Mouse (Mus musculus) MEL (cell line): Measurements from ENCODE around the gene Atp10a. TPM values are rescaled to one million over a fixed set of nuclear protein-coding genes. Genes with fewer than 3 reads are reported as not detected.

Experiments
- DNase-seq: peaks from one replicate; pipeline ENCODE4 v3.0.0; 2011; ENCODE audit warnings: low read depth, low spot score
- H3K27ac ChIP-seq: 2 replicates; pipeline ENCODE4 v1.5.1; 2012; ENCODE audit warnings: low read depth, mild to moderate bottlenecking, control low read depth, low read length, moderate library complexity; ENCODE audit not compliant: control insufficient read depth
- H3K27me3 ChIP-seq, 2 experiments: fragments of 150-350 bp in 1 of 2; sonication (generic) in 1 of 2; 2 replicates each; pipeline ENCODE4 v1.6.1; 2012; ENCODE audit warnings: low read length in 2 of 2, mild to moderate bottlenecking in 2 of 2, improper control_type of control experiment in 1 of 2, moderate library complexity in 1 of 2; ENCODE audit not compliant: insufficient read depth in 2 of 2, control insufficient read depth in 1 of 2
- H3K36me3 ChIP-seq, 2 experiments: 2 replicates each; pipeline ENCODE4 v1.6.1; 2012 to 2014; ENCODE audit warnings: low read length in 2 of 2, improper control_type of control experiment in 1 of 2, inconsistent platforms in 1 of 2, mild to moderate bottlenecking in 1 of 2; ENCODE audit not compliant: insufficient read depth in 2 of 2, control insufficient read depth in 1 of 2
- H3K4me1 ChIP-seq, 2 experiments: fragments of 150-350 bp in 1 of 2; sonication (generic) in 1 of 2; 2 replicates each; pipeline ENCODE4 v1.6.1; 2012; ENCODE audit warnings: low read length in 2 of 2, improper control_type of control experiment in 1 of 2, mild to moderate bottlenecking in 1 of 2; ENCODE audit not compliant: insufficient read depth in 2 of 2, control insufficient read depth in 1 of 2
- H3K4me3 ChIP-seq, 2 experiments: fragments of 150-350 bp in 1 of 2; sonication (generic) in 1 of 2; 2 replicates each; pipeline ENCODE4 v1.5.1; 2012; ENCODE audit warnings: low read depth in 2 of 2, low read length in 2 of 2, mild to moderate bottlenecking in 2 of 2, moderate library complexity in 2 of 2, control low read depth in 1 of 2, improper control_type of control experiment in 1 of 2; ENCODE audit not compliant: control insufficient read depth in 1 of 2, insufficient read depth in 1 of 2
- H3K79me2 ChIP-seq: 2 replicates; pipeline ENCODE4 v1.6.1; 2012; ENCODE audit warnings: mild to moderate bottlenecking, low read length, moderate library complexity; ENCODE audit not compliant: control insufficient read depth, poor library complexity, insufficient read depth
- H3K9ac ChIP-seq: 2 replicates; pipeline ENCODE4 v1.6.1; 2012; ENCODE audit warnings: low read depth, mild to moderate bottlenecking, control low read depth, low read length, moderate library complexity; ENCODE audit not compliant: control insufficient read depth, poor library complexity, severe bottlenecking
- H3K9me3 ChIP-seq: fragments of 150-350 bp; sonication (generic); replicated peaks from 2 replicates; pipeline ENCODE4 v1.6.1; 2012; ENCODE audit warnings: mild to moderate bottlenecking, low read length, improper control_type of control experiment, moderate library complexity; ENCODE audit not compliant: insufficient read depth
- BHLHE40 ChIP-seq: IDR thresholded peaks from 2 replicates; pipeline ENCODE4 v1.6.1; 2012; ENCODE audit warnings: low read depth, mild to moderate bottlenecking, inconsistent platforms, low read length, improper control_type of control experiment, borderline replicate concordance
- CHD1 ChIP-seq: IDR thresholded peaks from 2 replicates; pipeline ENCODE4 v1.6.1; 2012; ENCODE audit warnings: low read depth, mild to moderate bottlenecking, inconsistent platforms, low read length, improper control_type of control experiment
- CHD2 ChIP-seq: IDR thresholded peaks from 2 replicates; pipeline ENCODE4 v1.6.1; 2011; ENCODE audit warnings: low read length, improper control_type of control experiment
- CTCF ChIP-seq, 3 experiments: IDR thresholded peaks in 2 of 3; conservative IDR thresholded peaks in 1 of 3; 2 replicates each; pipeline ENCODE4 v1.5.1; 2011 to 2012; ENCODE audit warnings: low read length in 3 of 3, low read depth in 2 of 3, mild to moderate bottlenecking in 2 of 3, improper control_type of control experiment in 1 of 3, inconsistent platforms in 1 of 3, mixed read lengths in 1 of 3, moderate library complexity in 1 of 3; ENCODE audit not compliant: control insufficient read depth in 1 of 3, insufficient read depth in 1 of 3, poor library complexity in 1 of 3, severe bottlenecking in 1 of 3
- E2F4 ChIP-seq: IDR thresholded peaks from 2 replicates; pipeline ENCODE4 v1.6.1; 2011; ENCODE audit warnings: low read depth, low read length, improper control_type of control experiment, borderline replicate concordance
- ETS1 ChIP-seq: IDR thresholded peaks from 2 replicates; pipeline ENCODE4 v1.6.1; 2012; ENCODE audit warnings: low read depth, mild to moderate bottlenecking, inconsistent platforms, low read length, improper control_type of control experiment, moderate library complexity
- GABPA ChIP-seq: IDR thresholded peaks from 2 replicates; pipeline ENCODE4 v1.6.1; 2012; ENCODE audit warnings: low read depth, mild to moderate bottlenecking, inconsistent platforms, low read length, improper control_type of control experiment, moderate library complexity
- GATA1 ChIP-seq: IDR thresholded peaks from 2 replicates; pipeline ENCODE4 v1.6.1; 2011; ENCODE audit warnings: low read depth, low read length, improper control_type of control experiment
- HCFC1 ChIP-seq: IDR thresholded peaks from 2 replicates; pipeline ENCODE4 v1.6.1; 2012; ENCODE audit warnings: low read depth, mild to moderate bottlenecking, inconsistent platforms, low read length, improper control_type of control experiment, moderate library complexity
- JUND ChIP-seq: IDR thresholded peaks from 2 replicates; pipeline ENCODE4 v1.6.1; 2011; ENCODE audit warnings: low read depth, mild to moderate bottlenecking, improper control_type of control experiment, low read length
- MAFK ChIP-seq: IDR thresholded peaks from 2 replicates; pipeline ENCODE4 v1.6.1; 2011; ENCODE audit warnings: low read depth, mild to moderate bottlenecking, low read length, improper control_type of control experiment, borderline replicate concordance
- MAZ ChIP-seq: IDR thresholded peaks from 2 replicates; pipeline ENCODE4 v1.6.1; 2012; ENCODE audit warnings: low read depth, mild to moderate bottlenecking, inconsistent platforms, low read length, improper control_type of control experiment
- MXI1 ChIP-seq: IDR thresholded peaks from 2 replicates; pipeline ENCODE4 v1.6.1; 2011; ENCODE audit warnings: mild to moderate bottlenecking, low read depth, low read length, improper control_type of control experiment
- NELFE ChIP-seq: IDR thresholded peaks from 2 replicates; pipeline ENCODE4 v1.6.1; 2011; ENCODE audit warnings: low read depth, low read length, improper control_type of control experiment
- POLR2A ChIP-seq, 2 experiments: IDR thresholded peaks; 2 replicates each; pipeline ENCODE4 v1.6.1; 2011 to 2012; ENCODE audit warnings: low read length in 2 of 2, mild to moderate bottlenecking in 2 of 2, control low read depth in 1 of 2, improper control_type of control experiment in 1 of 2, low read depth in 1 of 2, moderate library complexity in 1 of 2; ENCODE audit not compliant: control insufficient read depth in 1 of 2, insufficient read depth in 1 of 2, poor library complexity in 1 of 2
- RCOR1 ChIP-seq: IDR thresholded peaks from 2 replicates; pipeline ENCODE4 v1.6.1; 2012; ENCODE audit warnings: low read depth, mild to moderate bottlenecking, inconsistent platforms, low read length, improper control_type of control experiment
- SIN3A ChIP-seq: IDR thresholded peaks from 2 replicates; pipeline ENCODE4 v1.6.1; 2012; ENCODE audit warnings: low read length, improper control_type of control experiment, inconsistent platforms
- TAL1 ChIP-seq: IDR thresholded peaks from 2 replicates; pipeline ENCODE4 v1.6.1; 2012; ENCODE audit warnings: mild to moderate bottlenecking, inconsistent platforms, low read length, moderate library complexity, mixed read lengths
- USF1 ChIP-seq: IDR thresholded peaks from 2 replicates; pipeline ENCODE4 v1.6.1; 2014; ENCODE audit warnings: low read depth, mild to moderate bottlenecking, inconsistent platforms, low read length, improper control_type of control experiment, moderate library complexity
- USF2 ChIP-seq, 2 experiments: IDR thresholded peaks; 2 replicates each; pipeline ENCODE4 v1.6.1; 2011 to 2012; ENCODE audit warnings: improper control_type of control experiment in 2 of 2, low read length in 2 of 2, borderline replicate concordance in 1 of 2, inconsistent platforms in 1 of 2, low read depth in 1 of 2, mild to moderate bottlenecking in 1 of 2; ENCODE audit not compliant: insufficient read depth in 1 of 2
- ZC3H11A ChIP-seq: IDR thresholded peaks from 2 replicates; pipeline ENCODE4 v1.6.1; 2012; ENCODE audit warnings: low read depth, mild to moderate bottlenecking, inconsistent platforms, low read length, improper control_type of control experiment
- ZKSCAN1 ChIP-seq: IDR thresholded peaks from 2 replicates; pipeline ENCODE4 v1.6.1; 2012; ENCODE audit warnings: low read depth, mild to moderate bottlenecking, inconsistent platforms, low read length, improper control_type of control experiment, moderate library complexity
- ZMIZ1 ChIP-seq: IDR thresholded peaks from 2 replicates; pipeline ENCODE4 v1.6.1; 2012; ENCODE audit warnings: low read depth, mild to moderate bottlenecking, inconsistent platforms, low read length, improper control_type of control experiment, moderate library complexity
- ZNF384 ChIP-seq: IDR thresholded peaks from 2 replicates; pipeline ENCODE4 v1.6.1; 2012; ENCODE audit warnings: low read depth, mild to moderate bottlenecking, inconsistent platforms, low read length, improper control_type of control experiment
- polyA plus RNA-seq, 2 experiments: library from polyadenylated mRNA; stranded (reverse) in 1 of 2; unstranded in 1 of 2; fragments of >175 nt in 1 of 2; fragments of >200 nt in 1 of 2; gene quantifications; 2 replicates each; pipeline versions ENCODE4 v1.2.1 to v1.2.4; 2012; ENCODE audit warnings: low replicate concordance in 2 of 2, low read depth in 1 of 2; ENCODE audit not compliant: insufficient read length in 2 of 2, insufficient read depth in 1 of 2, missing spikeins in 1 of 2
- total RNA-seq: library from RNA; depleted of rRNA; stranded (reverse); fragments of 300-350 nt; gene quantifications from 2 replicates; pipeline ENCODE4 v1.2.3, GENCODE M21; 2012

Atp10a gene
- total and polyA plus RNA-seq, 3 experiments = not detected

DNA sequence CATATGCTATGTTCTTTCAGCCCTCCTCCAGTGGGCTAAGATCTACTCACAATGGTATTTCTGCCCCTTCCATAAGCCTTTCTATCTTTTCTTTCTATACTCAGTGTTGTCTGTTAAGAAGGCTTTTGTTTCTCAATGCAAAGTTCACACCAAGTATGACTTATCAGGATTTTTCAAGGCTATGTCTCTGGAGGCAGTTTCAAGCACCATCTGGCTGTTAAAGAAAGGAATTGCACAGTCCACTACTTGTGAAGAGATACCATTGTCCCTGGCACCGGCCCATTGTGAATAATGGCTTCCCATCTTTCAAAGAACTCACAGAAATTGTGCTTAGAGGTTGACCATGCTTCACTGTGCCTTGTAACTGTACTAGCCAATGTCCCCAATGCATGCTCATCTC is 214.7 kb downstream of the Atp10a start:
- no peak overlapping the region for H3K9ac ChIP-seq
- H3K36me3 ChIP-seq = no peaks in the 10 kb centered on the region
- no peak overlapping the region for H3K27ac ChIP-seq
- no peak for DNase-seq
- TF ChIP-seq MXI1 (no peak), USF1 (no peak), ZKSCAN1 (no peak), NELFE (no peak), ZMIZ1 (no peak), GATA1 (no peak), ZNF384 (no peak), HCFC1 (no peak), E2F4 (no peak), ZC3H11A (no peak), ETS1 (no peak), JUND (no peak), SIN3A (no peak), CHD2 (no peak), MAFK (no peak), MAZ (no peak), CHD1 (no peak), POLR2A (IDR thresholded peaks at IDR 0.05; ENCODE audit: control insufficient read depth in 1 of 2, insufficient read depth in 1 of 2, low read depth in 1 of 2, low read length in 2 of 2, poor library complexity in 1 of 2) (no peak), RCOR1 (no peak), USF2 (IDR thresholded peaks at IDR 0.05; ENCODE audit: borderline replicate concordance in 1 of 2, insufficient read depth in 1 of 2, low read depth in 1 of 2, low read length in 2 of 2) (no peak)
- H3K9me3 ChIP-seq = no peaks in the 10 kb centered on the region
- no peaks in the 10 kb centered on the region for H3K79me2 ChIP-seq
- H3K4me1 ChIP-seq = no peaks in the 10 kb centered on the region
- no peaks in the 10 kb centered on the region for H3K27me3 ChIP-seq
- no peak overlapping the region for H3K4me3 ChIP-seq

DNA sequence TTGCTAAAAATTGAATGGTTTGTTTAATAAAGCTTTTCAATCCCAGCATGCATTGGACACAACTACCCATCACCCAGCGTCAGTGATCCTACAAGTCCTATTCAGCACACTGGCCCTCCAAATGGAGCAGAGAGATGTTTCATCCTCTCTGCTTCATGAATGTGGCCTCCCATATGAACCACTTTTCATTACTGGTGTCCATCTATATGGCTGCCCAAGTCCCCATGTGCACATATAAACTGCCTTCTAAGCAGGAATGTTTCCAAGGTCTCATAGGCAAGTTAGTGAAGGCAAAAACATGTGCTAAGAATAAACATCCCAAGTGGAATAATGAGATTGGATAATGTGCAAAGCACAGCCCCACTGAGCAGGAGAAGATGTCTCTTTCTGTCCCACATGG is 217.7 kb downstream of the Atp10a start:
- Histone ChIP-seq H3K4me1 (no peaks in the 10 kb centered on the region), H3K9ac (no peak overlapping the region), H3K27ac (no peak overlapping the region), H3K27me3 (no peaks in the 10 kb centered on the region), H3K79me2 (no peaks in the 10 kb centered on the region), H3K9me3 (no peaks in the 10 kb centered on the region), H3K36me3 (no peaks in the 10 kb centered on the region), H3K4me3 (no peak overlapping the region)
- no peak for DNase-seq
- TF ChIP-seq CHD1 = no peak
- TF ChIP-seq ETS1 = no peak
- TF ChIP-seq BHLHE40 = no peak
- TF ChIP-seq TAL1 = no peak
- no peak for TF ChIP-seq GABPA
- no peak for TF ChIP-seq CTCF (IDR thresholded peaks at IDR 0.05 in 2 of 3, conservative IDR thresholded peaks at IDR 0.05 in 1 of 3; ENCODE audit: control insufficient read depth in 1 of 3, insufficient read depth in 1 of 3, low read depth in 2 of 3, low read length in 3 of 3, poor library complexity in 1 of 3, severe bottlenecking in 1 of 3)
- TF ChIP-seq MAZ = no peak
- TF ChIP-seq E2F4 = no peak
- no peak for TF ChIP-seq POLR2A (IDR thresholded peaks at IDR 0.05; ENCODE audit: control insufficient read depth in 1 of 2, insufficient read depth in 1 of 2, low read depth in 1 of 2, low read length in 2 of 2, poor library complexity in 1 of 2)
- no peak for TF ChIP-seq ZNF384
